Mouse (Mus musculus) embryonic facial prominence, embryonic 13.5 days (tissue): ENCODE results near the gene Sox2. TPM values are rescaled to one million over a fixed set of nuclear protein-coding genes. Genes with fewer than 3 reads are reported as not detected.

Source experiments
- ATAC-seq: fragments of 200-750 bp; cut with Nextera tagmentation; 2 replicates; pipeline ENCODE4 v1.8.0; 2017; ENCODE audit warnings: low read depth; ENCODE audit not compliant: insufficient number of reproducible peaks, insufficient read depth, low FRiP score, low TSS enrichment
- H3K27ac ChIP-seq: fragments of 300-500 bp; sonication (generic); 2 replicates; pipeline ENCODE4 v1.5.1; 2015; ENCODE audit warnings: moderate library complexity, mild to moderate bottlenecking, inconsistent platforms
- H3K27me3 ChIP-seq: fragments of 300-500 bp; sonication (generic); 2 replicates; pipeline ENCODE4 v1.6.1; 2015; ENCODE audit warnings: mild to moderate bottlenecking, inconsistent platforms
- H3K36me3 ChIP-seq: fragments of 300-500 bp; sonication (generic); 2 replicates; pipeline ENCODE4 v1.6.1; 2015; ENCODE audit warnings: mild to moderate bottlenecking, inconsistent platforms
- H3K4me1 ChIP-seq: fragments of 300-500 bp; sonication (generic); 2 replicates; pipeline ENCODE4 v1.6.1; 2015; ENCODE audit warnings: inconsistent platforms
- H3K4me2 ChIP-seq: fragments of 300-500 bp; sonication (generic); 2 replicates; pipeline ENCODE4 v1.6.1; 2015; ENCODE audit warnings: moderate library complexity, mild to moderate bottlenecking, inconsistent platforms
- H3K4me3 ChIP-seq: fragments of 300-500 bp; sonication (generic); 2 replicates; pipeline ENCODE4 v1.5.1; 2015; ENCODE audit warnings: mild to moderate bottlenecking, inconsistent platforms
- H3K9ac ChIP-seq: fragments of 300-500 bp; sonication (generic); 2 replicates; pipeline ENCODE4 v1.6.1; 2015; ENCODE audit warnings: mild to moderate bottlenecking, inconsistent platforms
- H3K9me3 ChIP-seq: fragments of 300-500 bp; sonication (generic); 2 replicates; pipeline ENCODE4 v1.6.1; 2016; ENCODE audit warnings: inconsistent platforms
- WGBS: fragments of 180-500 bp; shearing (Covaris S2); methylation state at CpG from one replicate; pipeline ENCODE4 v1.1.7; 2015; ENCODE audit warnings: mixed read lengths; 5-methylcytosine and 5-hydroxymethylcytosine counted together
- polyA plus RNA-seq: library from polyadenylated mRNA; unstranded; fragments of >200 nt; fragmentation: Nextera tagmentation; extraction: Ambion mirVana; gene quantifications from 2 replicates; pipeline ENCODE4 v1.2.1, GENCODE M21; 2015

The Sox2 gene
- polyA plus RNA-seq, 1 experiment from 2014 or later = 4.1 TPM

DNA sequence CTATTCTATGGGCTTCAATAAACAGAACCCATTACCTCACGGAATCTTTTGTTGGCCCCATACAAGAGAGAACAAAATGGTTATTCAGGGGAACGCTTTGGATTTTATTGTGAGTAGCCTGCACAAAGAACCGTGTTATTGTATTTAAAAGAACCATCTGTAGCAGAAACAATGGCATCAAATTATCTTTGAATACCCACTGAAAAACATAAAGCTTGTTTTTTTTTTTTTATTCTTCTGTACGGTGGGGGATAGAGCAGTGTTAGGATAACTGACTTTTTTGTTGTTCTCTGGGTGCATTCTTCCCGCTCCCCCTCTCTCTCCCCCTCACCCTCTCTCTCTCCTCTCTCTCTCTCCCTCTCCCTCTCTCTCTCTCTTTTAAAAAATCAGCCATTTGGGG lies 12.3 kb upstream of the Sox2 start:
- H3K4me3 ChIP-seq = no peak overlapping the region

DNA sequence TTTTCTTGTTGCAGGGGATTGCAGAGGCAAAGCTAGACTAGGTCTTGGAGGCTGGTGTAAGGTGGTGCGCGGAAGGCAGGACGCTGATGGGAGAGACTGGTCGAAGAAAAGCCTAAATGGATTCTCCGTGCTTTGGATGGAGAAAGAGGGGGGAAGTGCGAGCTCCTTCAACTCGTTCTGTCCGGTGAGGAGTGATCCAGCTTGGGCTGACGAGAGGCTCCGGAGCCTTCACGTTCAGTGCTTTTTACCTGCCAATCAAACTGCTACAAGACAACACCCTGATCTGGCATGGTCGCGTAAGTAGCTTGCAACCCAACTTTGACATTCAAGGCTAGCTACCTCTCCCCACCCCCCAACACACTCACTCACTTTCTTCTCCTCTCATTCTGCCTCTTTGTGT lies 11.9 kb upstream of the Sox2 start:
- WGBS = 3% methylated on average over 13 of the region's 13 CpGs
- Histone ChIP-seq H3K9me3 (no peaks in the 10 kb centered on the region), H3K27ac (no peak overlapping the region), H3K4me2 (peak overlapping the region; percentile 44), H3K4me1 (peaks cover 25% of the 10 kb centered on the region), H3K27me3 (peaks cover 80% of the 10 kb centered on the region), H3K9ac (no peak overlapping the region), H3K4me3 (peak overlapping the region; percentile 14; the same call in 1 of the 2 replicates), H3K36me3 (no peaks in the 10 kb centered on the region)
- ATAC-seq = no peak

More for the DNA sequence above, 12.3 kb upstream of the Sox2 start:
- no peak for ATAC-seq
- H3K27me3 ChIP-seq = peaks cover 77% of the 10 kb centered on the region
- WGBS = 24% methylated on average over 5 of the region's 5 CpGs
- peaks cover 25% of the 10 kb centered on the region for H3K4me1 ChIP-seq
- H3K27ac ChIP-seq = no peak overlapping the region
- no peak overlapping the region for H3K9ac ChIP-seq
- H3K36me3 ChIP-seq = no peaks in the 10 kb centered on the region
- H3K9me3 ChIP-seq = no peaks in the 10 kb centered on the region
- H3K4me2 ChIP-seq = peak overlapping the region; percentile 44

DNA sequence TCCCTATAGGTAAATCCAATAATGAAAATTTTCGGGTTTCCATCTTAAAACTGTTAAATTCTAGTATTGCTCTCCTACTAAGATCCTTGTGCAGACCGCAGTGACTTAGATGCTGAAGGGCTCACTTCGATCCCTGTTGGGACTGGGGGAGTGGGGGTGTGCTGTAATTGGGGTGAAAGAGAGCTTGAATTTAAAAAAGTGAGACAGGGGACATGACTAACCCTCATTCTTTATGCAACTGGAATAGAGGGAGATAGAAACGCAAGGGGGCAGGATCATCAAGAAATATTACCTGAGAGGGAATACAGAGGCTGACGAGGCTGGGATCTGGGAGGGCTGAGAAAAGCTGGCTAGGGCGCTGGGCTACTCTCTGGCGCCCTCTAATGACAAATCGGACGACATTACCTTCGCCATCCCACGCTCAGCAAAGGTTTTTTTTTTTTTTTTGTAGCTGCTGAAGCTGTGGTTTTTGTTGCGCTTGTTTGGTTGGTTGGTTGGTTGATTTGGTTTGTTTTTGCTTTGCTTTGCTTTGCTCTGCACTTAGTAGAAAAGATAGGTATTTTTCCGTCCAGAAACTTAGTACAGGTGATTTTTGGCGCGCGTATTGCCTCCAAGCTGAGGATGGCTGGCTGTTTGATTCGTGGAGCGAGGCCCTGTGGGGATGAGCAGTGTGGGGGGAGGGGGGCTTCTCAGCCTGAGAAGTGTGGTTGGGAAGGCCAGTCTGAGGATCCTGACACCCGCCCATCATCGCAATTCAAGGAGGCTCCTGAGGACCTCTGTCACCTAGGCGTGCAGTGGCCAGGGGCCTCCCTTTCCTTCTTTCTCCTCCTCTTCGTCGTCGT lies 11.0 kb upstream of the Sox2 start:
- H3K4me2 ChIP-seq = peak overlapping the region; percentile 47

DNA sequence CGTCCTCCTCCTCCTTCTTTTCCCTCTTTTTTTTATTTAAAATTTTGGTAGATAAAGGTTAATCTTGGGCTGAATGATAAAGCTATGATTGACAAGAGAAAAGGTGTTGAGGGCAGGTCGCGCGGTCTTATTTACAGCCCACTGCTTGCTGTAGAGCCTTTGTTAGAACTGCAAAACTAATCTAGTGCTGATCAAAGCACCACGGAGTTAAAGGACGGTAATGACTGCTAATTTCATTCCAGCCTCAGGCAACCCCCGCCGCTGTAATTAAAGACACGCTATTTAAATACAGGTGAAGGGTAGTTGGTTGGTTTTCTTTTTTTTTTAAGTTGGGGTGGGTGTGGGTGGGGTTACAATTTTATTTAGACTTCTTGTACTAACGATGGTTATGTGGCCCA lies 10.3 kb upstream of the Sox2 start:
- H3K36me3 ChIP-seq = no peaks in the 10 kb centered on the region
- ATAC-seq = no peak
- no peaks in the 10 kb centered on the region for H3K9me3 ChIP-seq
- H3K27me3 ChIP-seq = peaks cover 85% of the 10 kb centered on the region
- peak overlapping the region; percentile 47 for H3K4me2 ChIP-seq
- H3K4me3 ChIP-seq = peak overlapping the region; percentile 26
- peaks cover 25% of the 10 kb centered on the region for H3K4me1 ChIP-seq
- no peak overlapping the region for H3K27ac ChIP-seq
- no peak overlapping the region for H3K9ac ChIP-seq
- WGBS = under 1% methylated on average over 10 of the region's 10 CpGs

More for the DNA sequence above, 11.0 kb upstream of the Sox2 start:
- no peak overlapping the region for H3K27ac ChIP-seq
- 0 out of 2 replicates have a peak overlapping the region, but pooled peaks have one; percentile 46 for H3K9ac ChIP-seq
- peaks cover 25% of the 10 kb centered on the region for H3K4me1 ChIP-seq
- no peaks in the 10 kb centered on the region for H3K9me3 ChIP-seq
- peak overlapping the region; percentile 26 for H3K4me3 ChIP-seq
- no peaks in the 10 kb centered on the region for H3K36me3 ChIP-seq
- ATAC-seq = no peak
- 4% methylated on average over 24 of the region's 24 CpGs for WGBS
- H3K27me3 ChIP-seq = peaks cover 86% of the 10 kb centered on the region

DNA sequence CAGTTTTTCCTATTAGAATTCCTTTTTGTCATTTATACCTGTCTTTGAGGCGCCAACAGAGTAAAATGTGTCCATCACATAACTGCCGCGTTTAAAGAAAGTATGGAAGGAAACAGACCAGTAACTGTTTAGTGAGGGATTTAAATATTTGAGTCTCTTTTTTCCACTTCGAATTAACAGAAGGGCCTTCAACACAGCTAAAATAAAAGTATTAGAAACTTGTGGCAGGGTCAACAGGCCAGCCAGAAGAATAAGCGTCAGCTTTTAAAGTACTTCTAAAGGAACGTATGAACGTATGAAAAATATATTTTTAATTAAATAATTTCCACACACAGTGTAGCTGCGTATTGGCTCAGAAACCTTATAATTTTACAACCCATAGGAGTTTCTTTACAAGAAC lies 9.9 kb upstream of the Sox2 start:
- ATAC-seq = no peak
- no peak overlapping the region for H3K27ac ChIP-seq
- H3K4me3 ChIP-seq = no peak overlapping the region
- peaks cover 25% of the 10 kb centered on the region for H3K4me1 ChIP-seq
- H3K9ac ChIP-seq = no peak overlapping the region
- no peaks in the 10 kb centered on the region for H3K9me3 ChIP-seq
- H3K36me3 ChIP-seq = no peaks in the 10 kb centered on the region
- 4% methylated on average over 8 of the region's 8 CpGs for WGBS
- 0 out of 2 replicates have a peak overlapping the region, but pooled peaks have one; percentile 22 for H3K4me2 ChIP-seq
- H3K27me3 ChIP-seq = peaks cover 85% of the 10 kb centered on the region

DNA sequence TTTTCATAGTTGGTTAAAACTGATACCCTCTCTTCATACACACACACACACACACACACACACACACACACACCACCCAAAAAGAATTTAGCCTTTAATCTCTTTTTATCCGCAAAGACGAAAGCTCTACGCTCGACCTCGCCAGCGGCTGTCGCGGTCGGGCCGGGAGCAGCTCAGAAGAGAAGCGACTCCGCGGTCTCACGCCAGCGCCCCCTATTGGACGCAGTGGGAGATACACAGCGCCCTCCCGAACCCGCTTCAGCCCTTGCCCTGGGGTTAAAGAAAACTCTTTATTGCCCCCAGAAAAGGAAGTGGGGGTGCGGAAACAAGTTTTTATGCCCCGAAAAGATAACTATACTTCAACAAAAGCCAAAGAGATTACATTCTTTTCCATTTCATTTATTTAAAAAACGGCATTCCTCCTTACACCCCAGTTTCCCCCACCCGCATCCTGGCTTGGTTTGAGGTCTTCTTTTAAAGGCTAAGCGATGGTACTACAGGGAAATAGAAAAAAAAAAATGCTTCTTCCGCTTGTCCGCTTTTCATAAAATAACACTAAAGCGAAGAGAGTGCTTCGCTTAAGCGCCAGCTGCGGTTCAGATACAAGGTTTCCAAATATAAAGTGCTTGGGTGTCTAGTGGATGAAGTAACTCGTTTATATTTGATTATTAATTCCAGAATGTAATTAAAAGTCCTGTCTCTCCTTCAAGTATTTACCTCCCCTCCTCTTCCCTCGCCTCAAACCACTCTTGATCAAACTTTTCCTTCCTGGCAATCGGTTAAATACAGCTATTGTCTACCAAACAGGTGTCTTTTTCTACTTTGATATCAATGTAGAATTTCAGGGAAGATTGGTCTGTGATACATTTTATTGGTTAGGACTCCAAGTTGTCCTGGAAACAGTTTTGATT lies 9.3 kb upstream of the Sox2 start:
- H3K9me3 ChIP-seq = no peaks in the 10 kb centered on the region
- ATAC-seq = peak; percentile 56; the same call in 1 of the 2 replicates
- WGBS = 4% methylated on average over 33 of the region's 33 CpGs
- no peak overlapping the region for H3K4me3 ChIP-seq
- peaks cover 25% of the 10 kb centered on the region for H3K4me1 ChIP-seq
- 0 out of 2 replicates have a peak overlapping the region, but pooled peaks have one; percentile 22 for H3K4me2 ChIP-seq
- no peak overlapping the region for H3K27ac ChIP-seq
- H3K36me3 ChIP-seq = no peaks in the 10 kb centered on the region
- H3K27me3 ChIP-seq = peaks cover 92% of the 10 kb centered on the region
- no peak overlapping the region for H3K9ac ChIP-seq

DNA sequence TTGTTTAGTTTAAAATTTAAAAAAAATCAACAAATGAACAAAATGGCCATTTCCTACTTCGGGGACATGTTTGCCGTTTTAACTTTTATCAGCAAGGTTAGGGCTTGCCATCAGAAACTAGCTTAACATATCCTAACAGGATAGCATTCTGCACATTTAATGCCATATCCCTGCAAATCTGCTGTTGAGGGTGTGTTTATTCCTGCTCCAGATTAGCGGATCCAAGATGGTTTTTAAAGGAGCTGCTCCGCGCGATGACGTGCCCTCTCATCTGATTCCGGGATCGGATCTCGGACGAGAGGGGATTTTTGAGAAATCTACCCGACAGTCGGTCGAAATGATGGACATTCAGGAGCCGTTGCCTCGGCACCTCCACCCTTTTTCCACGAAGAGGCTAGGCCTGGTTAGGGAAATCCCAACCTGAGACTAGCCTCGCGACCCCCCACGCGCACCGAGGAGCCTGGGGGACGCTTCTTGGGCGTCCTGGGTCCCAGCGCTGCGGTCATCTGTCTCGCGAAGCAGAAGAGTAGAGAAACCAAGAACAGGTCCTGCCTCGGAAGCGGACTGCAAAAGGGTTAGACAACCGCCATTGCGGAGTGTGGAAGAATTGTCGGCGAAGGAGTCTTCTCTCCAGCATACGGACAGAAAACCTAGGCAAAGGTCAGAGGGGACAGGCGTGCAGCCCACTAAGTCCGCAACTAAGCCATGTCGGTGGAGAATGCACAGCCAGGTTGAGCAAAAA lies 8.3 kb upstream of the Sox2 start:
- Histone ChIP-seq H3K9ac (no peak overlapping the region), H3K4me3 (peak overlapping the region; percentile 31)

DNA sequence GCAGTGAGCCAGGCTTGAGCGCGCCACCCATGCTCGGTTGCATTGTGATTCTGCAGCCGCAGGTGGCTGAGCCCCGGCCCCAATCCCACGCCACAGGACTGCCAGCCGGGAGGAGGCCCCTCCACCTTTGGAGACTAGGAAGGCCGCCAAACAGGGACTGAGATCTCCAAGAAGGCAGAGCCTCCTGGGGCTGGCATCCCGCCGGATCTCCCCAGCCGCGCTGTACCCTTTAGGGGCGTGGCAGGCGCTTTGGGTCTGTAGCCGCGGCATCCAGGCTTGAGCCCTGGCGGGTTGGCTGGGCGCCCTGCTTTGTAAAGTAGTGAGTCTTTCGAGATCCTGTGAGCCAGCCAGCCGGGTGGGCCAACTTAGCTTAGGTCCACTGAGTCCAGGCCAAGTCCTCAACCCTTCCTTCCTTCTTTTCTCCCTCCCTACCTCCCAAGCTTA lies 7.7 kb upstream of the Sox2 start:
- Histone ChIP-seq H3K4me1 (peaks cover 25% of the 10 kb centered on the region), H3K27ac (no peak overlapping the region), H3K4me2 (peak overlapping the region; percentile 53), H3K4me3 (peak overlapping the region; percentile 31), H3K27me3 (peaks cover 98% of the 10 kb centered on the region), H3K9ac (no peak overlapping the region), H3K9me3 (no peaks in the 10 kb centered on the region), H3K36me3 (no peaks in the 10 kb centered on the region)
- WGBS = under 1% methylated on average over 20 of the region's 20 CpGs
- ATAC-seq = peak; percentile 44; the same call in 1 of the 2 replicates

More for the DNA sequence above, 8.3 kb upstream of the Sox2 start:
- no peaks in the 10 kb centered on the region for H3K9me3 ChIP-seq
- peaks cover 25% of the 10 kb centered on the region for H3K4me1 ChIP-seq
- peak overlapping the region; percentile 53 for H3K4me2 ChIP-seq
- no peak; the same call in 1 of the 2 replicates for ATAC-seq
- H3K27ac ChIP-seq = no peak overlapping the region
- no peaks in the 10 kb centered on the region for H3K36me3 ChIP-seq
- 1% methylated on average over 38 of the region's 38 CpGs for WGBS
- peaks cover 98% of the 10 kb centered on the region for H3K27me3 ChIP-seq

DNA sequence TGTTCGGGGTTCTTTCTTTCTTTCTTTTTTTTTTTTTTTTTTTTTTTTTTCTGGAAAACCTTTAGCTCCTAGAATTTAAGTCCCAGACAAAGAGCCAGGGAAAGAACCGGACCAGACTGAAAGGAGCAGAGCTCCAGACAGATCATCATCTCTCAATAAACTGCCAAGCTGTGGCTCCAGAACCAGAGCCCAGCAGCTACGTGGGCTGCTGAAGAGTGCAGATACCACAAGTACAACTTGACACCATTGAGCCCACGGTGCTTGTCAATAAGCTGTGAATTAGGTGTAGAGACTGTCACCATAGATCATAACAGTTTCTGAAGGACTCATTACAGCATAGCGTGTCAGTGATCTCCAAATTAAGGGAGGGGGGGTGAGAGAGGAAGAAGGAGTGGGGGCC lies 7.1 kb upstream of the Sox2 start:
- H3K9ac ChIP-seq = no peak overlapping the region
- no peak overlapping the region for H3K27ac ChIP-seq
- 18% methylated on average over 5 of the region's 5 CpGs for WGBS
- H3K9me3 ChIP-seq = no peaks in the 10 kb centered on the region
- no peak for ATAC-seq
- peaks cover 97% of the 10 kb centered on the region for H3K27me3 ChIP-seq
- peak overlapping the region; percentile 53; the same call in 1 of the 2 replicates for H3K4me2 ChIP-seq
- H3K4me1 ChIP-seq = peaks cover 25% of the 10 kb centered on the region
- no peak overlapping the region for H3K4me3 ChIP-seq
- H3K36me3 ChIP-seq = no peaks in the 10 kb centered on the region

DNA sequence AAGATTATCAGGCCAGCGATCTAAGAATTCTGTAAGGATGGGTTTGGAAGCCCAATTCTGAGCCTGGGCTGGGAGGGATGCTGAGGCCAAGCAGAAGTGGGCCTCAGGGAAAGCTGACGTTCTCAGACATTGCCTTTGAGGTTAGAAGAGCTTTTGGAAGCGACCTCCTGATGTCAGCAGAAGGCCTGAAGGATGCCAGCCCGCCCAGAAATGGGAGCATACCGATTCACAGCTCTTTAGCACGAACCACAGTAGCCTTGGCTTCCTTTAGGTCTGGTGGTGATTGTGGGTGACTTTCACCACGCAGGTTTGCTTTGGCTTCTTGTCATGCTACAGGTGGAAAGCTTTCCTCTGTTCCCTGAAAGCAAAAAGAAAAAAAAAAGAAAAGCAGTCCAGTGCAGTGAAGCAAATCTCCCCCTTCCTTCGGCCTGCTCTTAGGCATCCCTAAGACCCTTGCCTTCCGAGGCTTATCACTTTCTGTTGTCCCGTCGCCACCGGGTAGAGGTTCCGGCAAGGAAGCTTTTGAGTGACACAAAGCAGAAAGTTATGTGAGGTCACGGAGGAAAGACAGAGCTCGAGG lies 6.6 kb upstream of the Sox2 start:
- no peak for ATAC-seq

More for the DNA sequence above, 6.6 kb upstream of the Sox2 start:
- H3K4me2 ChIP-seq = no peak overlapping the region
- 5% methylated on average over 15 of the region's 15 CpGs for WGBS
- no peak overlapping the region for H3K27ac ChIP-seq
- H3K9ac ChIP-seq = no peak overlapping the region
- no peak overlapping the region for H3K4me3 ChIP-seq
- no peaks in the 10 kb centered on the region for H3K9me3 ChIP-seq
- no peaks in the 10 kb centered on the region for H3K36me3 ChIP-seq
- peaks cover 97% of the 10 kb centered on the region for H3K27me3 ChIP-seq
- peaks cover 22% of the 10 kb centered on the region for H3K4me1 ChIP-seq
